Comparison of ENCODE assay signal across 8 mouse cellular contexts in genomic region chr17:69416920-69417661, GRCm38 (mm10). TPM values are rescaled to one million over a fixed set of nuclear protein-coding genes. Genes with fewer than 3 reads are reported as not detected.
DNase-seq lines count a peak whose midpoint lies in the region; ATAC-seq and TF ChIP-seq lines count a peak whose summit lies in the region.

No protein-coding gene starts in this region.

- H3K9me3 ChIP-seq in heart, embryonic 11.5 days (replicated peaks; ENCODE audit: control insufficient read depth, low read length): no peaks in the 10 kb centered on the region
- H3K9me3 ChIP-seq in kidney, embryonic 16.5 days (ENCODE audit: low read length): no peaks in the 10 kb centered on the region

- no peak for TF ChIP-seq CTCF in liver, adult 2 months (IDR thresholded peaks at IDR 0.05; ENCODE audit: low read depth, low read length)

- peak overlapping the region; percentile 78 for H3K4me2 ChIP-seq in heart, embryonic 11.5 days
- peak overlapping the region; percentile 76 for H3K4me2 ChIP-seq in kidney, embryonic 16.5 days (replicated peaks; ENCODE audit: low read depth, low read length)
- H3K4me2 ChIP-seq in myocyte (ENCODE audit: low read depth): peak overlapping the region; percentile 87

- WGBS in heart, embryonic 11.5 days (ENCODE audit: insufficient replicate concordance): under 1% methylated on average over 56 of the region's 56 CpGs
- under 1% methylated on average over 56 of the region's 56 CpGs for WGBS in kidney, embryonic 16.5 days
- under 1% methylated on average over 56 of the region's 56 CpGs for WGBS in liver, adult 2 months

- H3K9ac ChIP-seq in heart, embryonic 11.5 days (ENCODE audit: low read depth, low read length): peak overlapping the region; percentile 95
- peak overlapping the region; percentile 92 for H3K9ac ChIP-seq in kidney, embryonic 16.5 days (replicated peaks; ENCODE audit: low read length)
- H3K9ac ChIP-seq in liver, adult 2 months (ENCODE audit: low read depth, low read length): peak overlapping the region; percentile 96

- H3ac ChIP-seq in myocyte (ENCODE audit: control insufficient read depth, insufficient read length): peak overlapping the region; percentile 30

- peak; percentile 99 for ATAC-seq in erythroblast, adult 5-6 weeks (replicated peaks; ENCODE audit: low FRiP score, poor library complexity, severe bottlenecking)
- peak; percentile 99 for ATAC-seq in heart, embryonic 11.5 days (replicated peaks; ENCODE audit: insufficient number of reproducible peaks, low FRiP score, low TSS enrichment)
- peak; percentile 100 for ATAC-seq in kidney, embryonic 16.5 days (ENCODE audit: low FRiP score, low TSS enrichment)

- H3K27me3 ChIP-seq in heart, embryonic 11.5 days (ENCODE audit: control insufficient read depth, insufficient read depth, low read length): no peaks in the 10 kb centered on the region
- no peaks in the 10 kb centered on the region for H3K27me3 ChIP-seq in kidney, embryonic 16.5 days (ENCODE audit: insufficient read depth, low read length)
- H3K27me3 ChIP-seq in liver, adult 2 months (ENCODE audit: control insufficient read depth, insufficient read depth, low read length): no peaks in the 10 kb centered on the region
- no peaks in the 10 kb centered on the region for H3K27me3 ChIP-seq in myocyte (ENCODE audit: control insufficient read depth, insufficient read depth, insufficient read length)
- no peaks in the 10 kb centered on the region for H3K27me3 ChIP-seq in splenic B cell, adult 2 months (ENCODE audit: control insufficient read depth, insufficient read depth, low read length, poor library complexity, severe bottlenecking)

- H3K4me1 ChIP-seq in heart, embryonic 11.5 days (ENCODE audit: control insufficient read depth, insufficient read depth, low read length): peaks cover 5% of the 10 kb centered on the region
- peaks cover 8% of the 10 kb centered on the region; the same call in 1 of the 2 replicates for H3K4me1 ChIP-seq in kidney, embryonic 16.5 days (ENCODE audit: insufficient read depth, low read length)
- 0 out of 2 replicates have a peak, but pooled peaks cover 2% of the 10 kb centered on the region for H3K4me1 ChIP-seq in liver, adult 2 months (ENCODE audit: control insufficient read depth, insufficient read depth, low read length)

- H3K36me3 ChIP-seq in heart, embryonic 11.5 days (ENCODE audit: control insufficient read depth, insufficient read depth, low read length): no peaks in the 10 kb centered on the region
- no peaks in the 10 kb centered on the region for H3K36me3 ChIP-seq in kidney, embryonic 16.5 days (ENCODE audit: insufficient read depth, low read length)
- no peaks in the 10 kb centered on the region for H3K36me3 ChIP-seq in liver, adult 2 months (ENCODE audit: control insufficient read depth, insufficient read depth, low read length)
- no peaks in the 10 kb centered on the region for H3K36me3 ChIP-seq in myocyte (ENCODE audit: control insufficient read depth, insufficient read depth)
- H3K36me3 ChIP-seq in splenic B cell, adult 2 months (ENCODE audit: control insufficient read depth, insufficient read depth, low read length, poor library complexity, severe bottlenecking): peaks cover 1% of the 10 kb centered on the region; the same call in 1 of the 2 replicates

- no peaks in the 10 kb centered on the region for H3K79me2 ChIP-seq in liver, adult 2 months (ENCODE audit: control insufficient read depth, insufficient read depth, low read length)
- H3K79me2 ChIP-seq in myocyte (ENCODE audit: control insufficient read depth, insufficient read depth): peaks cover 10% of the 10 kb centered on the region

- peak; percentile 94 to 96 for DNase-seq in B cell, adult 2 months
- peak; percentile 97 for DNase-seq in brain, adult 2 months (ENCODE audit: low read depth, low spot score)
- DNase-seq in liver, adult 2 months (ENCODE audit: extremely low read depth, low read depth, low spot score): peak; percentile 77
- peak; percentile 94 for DNase-seq in splenic B cell, adult 2 months (ENCODE audit: low read depth, low spot score)

- peak overlapping the region; percentile 67 for H3K4me3 ChIP-seq in heart, embryonic 11.5 days (ENCODE audit: low read depth, low read length)
- H3K4me3 ChIP-seq in kidney, embryonic 16.5 days (ENCODE audit: low read length): peak overlapping the region; percentile 83
- H3K4me3 ChIP-seq in liver, adult 2 months (ENCODE audit: insufficient read depth, low read depth, low read length): peak overlapping the region; percentile 93
- H3K4me3 ChIP-seq in myocyte: peak overlapping the region; percentile 84

- TF ChIP-seq POLR2A in liver, adult 2 months (IDR thresholded peaks at IDR 0.05; ENCODE audit: extremely low read depth, insufficient read depth, low read length): peak; percentile 70
- peak; percentile 97 for TF ChIP-seq POLR2A in myocyte (IDR thresholded peaks at IDR 0.05; ENCODE audit: insufficient read length, low read depth)

- H3K27ac ChIP-seq in heart, embryonic 11.5 days (ENCODE audit: low read depth, low read length): peak overlapping the region; percentile 96
- peak overlapping the region; percentile 97 for H3K27ac ChIP-seq in kidney, embryonic 16.5 days (ENCODE audit: low read length)
- peak overlapping the region; percentile 98 for H3K27ac ChIP-seq in liver, adult 2 months (replicated peaks; ENCODE audit: insufficient read depth, low read depth, low read length)

TF ChIP-seq in myocyte, 11 proteins besides CTCF, POLR2A, EP300 and RAD21:
- TF ChIP-seq MAX (IDR thresholded peaks at IDR 0.05; ENCODE audit: low read depth) (peak; percentile 18), POLR2AphosphoS2 (IDR thresholded peaks at IDR 0.05; ENCODE audit: insufficient read length, low read depth) (peak; percentile 95), TCF12 (IDR thresholded peaks at IDR 0.05; ENCODE audit: insufficient read depth, poor library complexity, severe bottlenecking) (no peak), E2F4 (IDR thresholded peaks at IDR 0.05; ENCODE audit: insufficient read depth) (peak; percentile 73), SRF (IDR thresholded peaks at IDR 0.05; ENCODE audit: control insufficient read depth, insufficient read length, low read depth) (peak; percentile 84), MYOG (IDR thresholded peaks at IDR 0.05; ENCODE audit: control insufficient read depth in 1 of 3, insufficient read depth in 1 of 3, insufficient read length in 2 of 3, low read depth in 2 of 3) (peak in 1 of 3 experiments; percentile 30), CEBPB (IDR thresholded peaks at IDR 0.05; ENCODE audit: insufficient read depth, poor library complexity, severe bottlenecking) (no peak)

RNA-seq across cellular contexts. Expression of gene Akain1, which starts 22.0 kb away (rescaled TPM):
- not detected in 2 replicates for total RNA-seq in erythroblast, adult 5-6 weeks (2015; ENCODE audit: low replicate concordance)
- total RNA-seq in erythroblast, adult 5-6 weeks (2017; ENCODE audit: low replicate concordance): not detected in 2 replicates
- not detected in 2 replicates for polyA plus RNA-seq in heart, embryonic 11.5 days (2014; fragmentation: Nextera tagmentation; extraction: Ambion mirVana)
- not detected in 2 replicates for polyA plus RNA-seq in kidney, embryonic 16.5 days (2015; fragmentation: Nextera tagmentation; extraction: Ambion mirVana)
- total RNA-seq in liver, adult 2 months (2014; rRNA removed): under 0.01 TPM in 1 of 2 replicates, not detected in the other
- polyA plus RNA-seq in liver, adult 2 months (2012; rRNA removed): not detected in 2 replicates
- not detected for polyA plus RNA-seq in myocyte (2012; fragmentation: generic; extraction: Trizol)

RNA-seq across cellular contexts. Expression of gene Zbtb14, which starts 34.2 kb away (rescaled TPM):
- 6.3 and 6.5 TPM in 2 replicates for total RNA-seq in erythroblast, adult 5-6 weeks (2015; ENCODE audit: low replicate concordance)
- 8.5 and 9.5 TPM in 2 replicates for total RNA-seq in erythroblast, adult 5-6 weeks (2017; ENCODE audit: low replicate concordance)
- polyA plus RNA-seq in heart, embryonic 11.5 days (2014; fragmentation: Nextera tagmentation; extraction: Ambion mirVana): 12.7 and 14.6 TPM in 2 replicates
- 24.7 and 24.9 TPM in 2 replicates for polyA plus RNA-seq in kidney, embryonic 16.5 days (2015; fragmentation: Nextera tagmentation; extraction: Ambion mirVana)
- total RNA-seq in liver, adult 2 months (2014; rRNA removed): 6.1 and 6.4 TPM in 2 replicates
- polyA plus RNA-seq in liver, adult 2 months (2012; rRNA removed): 1.9 and 2.7 TPM in 2 replicates
- 3.8 TPM for polyA plus RNA-seq in myocyte (2012; fragmentation: generic; extraction: Trizol)

Comparison
In these comparisons a context has a peak if more than half of its experiments do, and no peak if none do; other contexts are left out.
1. Peak in every context shown above with its lines: DNase-seq, ATAC-seq, H3K4me3 ChIP-seq and H3K27ac ChIP-seq.